Mouse (Mus musculus) bone marrow, adult 2 months (tissue): ENCODE results near the gene D430041D05Rik. TPM values are rescaled to one million over a fixed set of nuclear protein-coding genes. Genes with fewer than 3 reads are reported as not detected.

Experiments used
- H3K27ac ChIP-seq: fragments of 200-500 bp; 2 replicates; pipeline ENCODE4 v1.5.1; 2012; ENCODE audit warnings: low read depth, mild to moderate bottlenecking, control low read depth, inconsistent platforms, low read length; ENCODE audit not compliant: control insufficient read depth, poor library complexity, insufficient read depth
- H3K4me1 ChIP-seq: fragments of 200-500 bp; 2 replicates; pipeline ENCODE4 v1.6.1; 2011; ENCODE audit warnings: low read length; ENCODE audit not compliant: control insufficient read depth, insufficient read depth
- H3K4me3 ChIP-seq: fragments of 200-500 bp; replicated peaks from 2 replicates; pipeline ENCODE3; 2011; ENCODE audit warnings: mild to moderate bottlenecking, low read depth, low read length, control low read depth; ENCODE audit not compliant: control insufficient read depth
- CTCF ChIP-seq: fragments of 200-500 bp; IDR thresholded peaks from 2 replicates; pipeline ENCODE4 v1.5.1; 2011; ENCODE audit warnings: low read length, control low read depth; ENCODE audit not compliant: control insufficient read depth, insufficient read depth
- POLR2A ChIP-seq: fragments of 200-500 bp; IDR thresholded peaks from 2 replicates; pipeline ENCODE4 v1.6.1; 2011; ENCODE audit warnings: low read depth, mild to moderate bottlenecking, control low read depth, low read length, borderline replicate concordance; ENCODE audit not compliant: control insufficient read depth
- WGBS: fragments of 180-500 bp; shearing (Covaris S2); methylation state at CpG from one replicate; pipeline ENCODE4 v1.1.7; 2018; 5-methylcytosine and 5-hydroxymethylcytosine counted together
- polyA plus RNA-seq: library from polyadenylated mRNA; stranded (reverse); fragments of >200 nt; gene quantifications from 2 replicates; pipeline ENCODE4 v1.2.4, GENCODE M21; 2011; ENCODE audit warnings: low replicate concordance; ENCODE audit not compliant: missing spikeins, insufficient read depth, insufficient read length

Gene D430041D05Rik
- polyA plus RNA-seq, 1 experiment, result not detected

- 82% methylated on average over 3 of the region's 3 CpGs for WGBS
- no peak for TF ChIP-seq CTCF
- no peak for TF ChIP-seq POLR2A
- H3K27ac ChIP-seq, result no peak overlapping the region
- no peak overlapping the region for H3K4me3 ChIP-seq
- no peaks in the 10 kb centered on the region for H3K4me1 ChIP-seq
Measured at GRCm38 (mm10) chr2:104173431-104173830, 237.4 kb downstream of the D430041D05Rik start.

GRCm38 (mm10) chr2:104172695-104173348, 238.0 kb downstream of the D430041D05Rik start:
- no peak overlapping the region for H3K4me3 ChIP-seq
- TF ChIP-seq CTCF, result no peak
- TF ChIP-seq POLR2A, result no peak
- no peaks in the 10 kb centered on the region for H3K4me1 ChIP-seq
- 22% methylated on average over 11 of the region's 11 CpGs for WGBS
- H3K27ac ChIP-seq, result no peak overlapping the region

GRCm38 (mm10) chr2:104168186-104168896, 242.5 kb downstream of the D430041D05Rik start:
- TF ChIP-seq CTCF (no peak), POLR2A (no peak)
- Histone ChIP-seq H3K27ac (no peak overlapping the region), H3K4me1 (no peaks in the 10 kb centered on the region), H3K4me3 (no peak overlapping the region)
- 88% methylated on average over 17 of the region's 17 CpGs for WGBS

- Histone ChIP-seq H3K4me3 (no peak overlapping the region), H3K4me1 (no peaks in the 10 kb centered on the region), H3K27ac (no peak overlapping the region)
- WGBS, result 92% methylated on average over 23 of the region's 23 CpGs
- no peak for TF ChIP-seq POLR2A
- no peak for TF ChIP-seq CTCF
Measured at GRCm38 (mm10) chr2:104167765-104168164, 243.0 kb downstream of the D430041D05Rik start.

GRCm38 (mm10) chr2:104165631-104166030, 245.2 kb downstream of the D430041D05Rik start:
- 89% methylated on average over 2 of the region's 2 CpGs for WGBS
- no peak for TF ChIP-seq POLR2A
- TF ChIP-seq CTCF, result no peak

GRCm38 (mm10) chr2:104163978-104164487, 246.8 kb downstream of the D430041D05Rik start:
- no peaks in the 10 kb centered on the region for H3K4me1 ChIP-seq
- no peak for TF ChIP-seq POLR2A
- no peak overlapping the region for H3K27ac ChIP-seq
- no peak overlapping the region for H3K4me3 ChIP-seq
- 75% methylated on average over 4 of the region's 4 CpGs for whole genome bisulfite sequencing

More at GRCm38 (mm10) chr2:104165631-104166030, 245.2 kb downstream of the D430041D05Rik start:
- no peak overlapping the region for H3K4me3 ChIP-seq
- no peak overlapping the region for H3K27ac ChIP-seq
- H3K4me1 ChIP-seq, result no peaks in the 10 kb centered on the region

GRCm38 (mm10) chr2:104163418-104163817, 247.4 kb downstream of the D430041D05Rik start:
- Histone ChIP-seq H3K4me3 (no peak overlapping the region), H3K27ac (no peak overlapping the region; the same call in 1 of the 2 replicates), H3K4me1 (no peaks in the 10 kb centered on the region)
- no peak for TF ChIP-seq CTCF
- TF ChIP-seq POLR2A, result no peak
- 78% methylated on average over 7 of the region's 7 CpGs for WGBS

GRCm38 (mm10) chr2:104157831-104158230, 253.0 kb downstream of the D430041D05Rik start:
- WGBS, result 80% methylated on average over 4 of the region's 4 CpGs
- H3K4me1 ChIP-seq, result no peaks in the 10 kb centered on the region
- no peak for TF ChIP-seq POLR2A
- TF ChIP-seq CTCF, result no peak
- H3K4me3 ChIP-seq, result no peak overlapping the region
- no peak overlapping the region for H3K27ac ChIP-seq
